Mouse (Mus musculus): Measurements from ENCODE around the gene Rpl37a. TPM values are rescaled to one million over a fixed set of nuclear protein-coding genes. Genes with fewer than 3 reads are reported as not detected.

The Rpl37a gene
- polyA plus RNA-seq, 1 experiment from 2014 or later: 1,367 TPM

DNA sequence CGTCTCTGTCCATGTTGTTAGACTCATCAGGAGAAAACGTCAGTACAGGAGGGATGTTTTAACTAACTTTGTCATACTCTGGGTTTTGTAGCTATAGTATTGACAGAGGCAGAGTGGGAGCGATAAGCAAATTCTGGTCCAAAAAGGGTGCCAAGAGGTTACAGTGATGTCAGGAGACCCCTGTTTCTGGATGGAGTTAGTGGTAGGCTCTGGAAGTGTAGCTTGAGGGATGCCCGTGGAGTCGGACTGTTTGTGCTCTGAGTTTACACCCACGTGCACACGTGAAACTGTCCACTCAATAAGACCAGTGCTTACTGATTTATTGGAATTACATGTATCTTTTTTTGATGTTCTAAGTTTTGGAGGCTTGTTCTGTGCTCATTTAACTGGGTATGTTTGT, 6.5 kb downstream of the Rpl37a start:
- no peak for ATAC-seq (ENCODE audit: low FRiP score, low read depth)
- Histone ChIP-seq H3K4me1 (peaks cover 13% of the 10 kb centered on the region), H3K4me3 (no peak overlapping the region), H3K27ac (replicated peaks) (no peak overlapping the region), H3K4me2 (replicated peaks) (no peak overlapping the region), H3K27me3 (no peaks in the 10 kb centered on the region), H3K9me3 (no peaks in the 10 kb centered on the region), H3K9ac (replicated peaks) (no peak overlapping the region), H3K36me3 (peaks cover 28% of the 10 kb centered on the region)
- WGBS: 92% methylated on average over 7 of the region's 7 CpGs

- no peak overlapping the region for H3K9ac ChIP-seq (replicated peaks)
- 0 out of 2 replicates have a peak, but pooled peaks have one; percentile 53 for ATAC-seq (ENCODE audit: low FRiP score, low read depth)
- H3K9me3 ChIP-seq: no peaks in the 10 kb centered on the region
- H3K27me3 ChIP-seq: no peaks in the 10 kb centered on the region
- WGBS: 24% methylated on average over 5 of the region's 5 CpGs
- no peak overlapping the region for H3K4me2 ChIP-seq (replicated peaks)
- H3K4me3 ChIP-seq: no peak overlapping the region
- H3K27ac ChIP-seq (replicated peaks): no peak overlapping the region
- H3K4me1 ChIP-seq: peaks cover 6% of the 10 kb centered on the region
- peaks cover 24% of the 10 kb centered on the region for H3K36me3 ChIP-seq
Observed at GRCm38 (mm10) chr1:72718846-72719245, 7.8 kb downstream of the Rpl37a start.

GRCm38 (mm10) chr1:72720115-72720725, 9.1 kb downstream of the Rpl37a start:
- H3K4me3 ChIP-seq: no peak overlapping the region
- ATAC-seq (ENCODE audit: low FRiP score, low read depth): peak; percentile 44; the same call in 1 of the 2 replicates
- H3K27me3 ChIP-seq: no peaks in the 10 kb centered on the region
- no peak overlapping the region for H3K27ac ChIP-seq (replicated peaks)
- H3K9me3 ChIP-seq: no peaks in the 10 kb centered on the region
- H3K4me2 ChIP-seq (replicated peaks): no peak overlapping the region
- peaks cover 10% of the 10 kb centered on the region for H3K36me3 ChIP-seq
- H3K4me1 ChIP-seq: peaks cover 6% of the 10 kb centered on the region
- H3K9ac ChIP-seq (replicated peaks): no peak overlapping the region
- WGBS: 55% methylated on average over 6 of the region's 6 CpGs

DNA sequence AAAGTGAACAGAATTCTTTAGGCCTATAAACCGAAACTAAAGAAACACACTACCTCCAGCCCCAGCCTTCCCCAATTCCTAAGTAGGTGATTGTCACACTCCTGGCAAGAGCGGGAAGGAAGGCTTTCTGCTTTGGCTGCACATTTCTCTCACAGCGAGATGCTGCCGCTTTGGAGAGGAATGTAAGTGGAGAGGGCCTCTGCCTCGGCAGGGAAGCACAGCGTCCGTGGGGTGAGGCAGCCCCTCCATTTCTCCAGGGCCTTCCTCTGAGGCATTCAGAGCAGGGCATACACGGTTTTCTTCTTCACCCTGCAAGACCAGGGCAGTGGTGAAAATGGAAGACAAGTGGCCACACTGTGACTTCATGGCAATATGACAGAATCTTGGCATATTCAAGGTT, 11.6 kb downstream of the Rpl37a start:
- Histone ChIP-seq H3K4me1 (peaks cover 6% of the 10 kb centered on the region), H3K4me2 (replicated peaks) (no peak overlapping the region), H3K4me3 (no peak overlapping the region), H3K9ac (replicated peaks) (no peak overlapping the region), H3K27ac (replicated peaks) (no peak overlapping the region), H3K9me3 (no peaks in the 10 kb centered on the region), H3K27me3 (no peaks in the 10 kb centered on the region), H3K36me3 (0 out of 2 replicates have a peak, but pooled peaks cover 4% of the 10 kb centered on the region)
- ATAC-seq (ENCODE audit: low FRiP score, low read depth): no peak
- 50% methylated on average over 8 of the region's 8 CpGs for WGBS

DNA sequence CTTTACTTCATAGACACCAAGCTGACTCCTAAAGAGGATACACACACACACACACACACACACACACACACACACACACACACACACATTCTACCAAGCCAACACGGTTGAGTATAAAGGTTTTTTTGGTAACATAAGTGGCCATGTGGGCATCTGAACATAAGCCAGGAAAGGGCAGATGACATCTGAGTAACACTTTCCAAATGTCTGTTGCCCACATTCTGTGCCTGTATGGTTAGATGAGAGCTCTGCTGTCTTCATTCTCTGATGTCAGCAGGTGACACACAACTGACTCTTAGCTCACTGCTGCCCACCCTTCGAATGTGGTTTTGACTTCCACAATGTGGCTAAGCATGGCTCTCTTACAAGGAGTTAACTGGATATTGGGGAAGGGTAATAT, 13.3 kb downstream of the Rpl37a start:
- 87% methylated on average over 2 of the region's 2 CpGs for WGBS
- peaks cover 6% of the 10 kb centered on the region for H3K4me1 ChIP-seq
- H3K4me2 ChIP-seq (replicated peaks): no peak overlapping the region
- H3K36me3 ChIP-seq: no peaks in the 10 kb centered on the region
- H3K9me3 ChIP-seq: no peaks in the 10 kb centered on the region
- no peak overlapping the region for H3K27ac ChIP-seq (replicated peaks)
- H3K27me3 ChIP-seq: no peaks in the 10 kb centered on the region
- H3K4me3 ChIP-seq: no peak overlapping the region
- no peak for ATAC-seq (ENCODE audit: low FRiP score, low read depth)
- no peak overlapping the region for H3K9ac ChIP-seq (replicated peaks)

DNA sequence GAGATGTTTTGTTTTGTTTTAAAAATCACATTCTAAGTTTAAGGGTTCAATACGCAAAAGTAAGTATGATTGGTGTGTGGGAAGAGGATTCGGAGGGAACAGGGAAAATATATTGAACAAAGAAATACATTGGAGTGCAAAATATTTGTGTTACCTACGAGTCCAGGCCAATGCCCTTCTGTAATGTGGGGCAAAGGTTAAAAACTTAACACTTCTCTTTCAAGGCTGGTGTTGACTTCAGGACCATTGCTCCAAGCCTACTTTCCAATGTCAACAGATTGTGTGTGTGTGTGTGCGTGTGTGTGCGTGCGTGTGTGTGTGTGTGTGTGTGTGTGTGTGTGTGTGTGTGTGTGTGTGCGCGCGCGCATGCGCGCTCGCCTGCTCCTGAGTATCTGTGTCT, 14.9 kb downstream of the Rpl37a start:
- Histone ChIP-seq H3K27ac (replicated peaks) (no peak overlapping the region), H3K9ac (replicated peaks) (no peak overlapping the region), H3K36me3 (no peaks in the 10 kb centered on the region), H3K9me3 (no peaks in the 10 kb centered on the region), H3K4me2 (replicated peaks) (no peak overlapping the region), H3K4me1 (no peaks in the 10 kb centered on the region; the same call in 1 of the 2 replicates), H3K4me3 (no peak overlapping the region), H3K27me3 (no peaks in the 10 kb centered on the region)
- no peak for ATAC-seq (ENCODE audit: low FRiP score, low read depth)
- 95% methylated on average over 12 of the region's 13 CpGs for WGBS

DNA sequence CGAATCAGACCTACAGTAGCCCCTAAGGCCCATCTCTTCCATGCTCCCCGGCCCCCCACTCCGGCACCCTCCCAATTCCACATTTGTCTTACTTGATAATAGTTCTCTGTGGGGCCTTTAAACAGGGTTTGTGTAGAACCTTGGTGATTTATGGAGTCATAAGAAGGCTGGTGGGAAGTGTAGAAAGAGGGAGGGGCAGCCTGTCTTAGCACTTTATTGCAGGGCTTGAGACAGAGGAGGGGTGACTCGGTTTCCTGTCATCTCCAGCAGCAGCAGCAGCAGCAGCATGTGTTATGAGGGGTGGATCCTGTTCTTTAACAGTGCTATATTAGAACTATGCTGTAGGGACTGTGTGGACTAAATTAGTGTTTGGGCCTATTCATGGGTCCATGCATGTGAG, 17.7 kb downstream of the Rpl37a start:
- Histone ChIP-seq H3K4me2 (replicated peaks) (no peak overlapping the region), H3K4me3 (no peak overlapping the region), H3K27ac (replicated peaks) (no peak overlapping the region), H3K27me3 (no peaks in the 10 kb centered on the region), H3K9ac (replicated peaks) (no peak overlapping the region), H3K9me3 (no peaks in the 10 kb centered on the region), H3K4me1 (no peaks in the 10 kb centered on the region; the same call in 1 of the 2 replicates), H3K36me3 (no peaks in the 10 kb centered on the region)
- WGBS: 97% methylated on average over 4 of the region's 4 CpGs
- no peak for ATAC-seq (ENCODE audit: low FRiP score, low read depth)

DNA sequence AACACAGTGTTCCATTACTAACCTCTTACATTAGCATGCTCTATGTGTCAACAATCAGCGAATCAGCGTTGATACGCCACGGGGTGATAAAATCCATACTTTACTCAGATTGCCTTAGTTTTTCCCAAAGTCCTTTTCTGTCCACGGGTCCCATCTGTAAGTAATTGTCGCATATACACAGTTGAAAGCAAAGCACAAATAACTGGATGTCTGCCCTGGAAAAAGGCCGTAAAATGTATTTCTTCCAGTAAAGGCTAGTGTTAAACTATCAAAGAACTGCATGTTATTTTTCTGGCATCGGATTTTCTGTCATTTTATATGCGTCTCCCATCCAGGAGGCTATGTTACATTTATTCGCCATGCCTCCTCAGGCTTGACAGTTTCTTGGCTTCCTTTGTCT, 19.0 kb downstream of the Rpl37a start:
- no peak overlapping the region for H3K27ac ChIP-seq (replicated peaks)
- H3K4me2 ChIP-seq (replicated peaks): no peak overlapping the region
- no peak overlapping the region for H3K9ac ChIP-seq (replicated peaks)
- H3K36me3 ChIP-seq: no peaks in the 10 kb centered on the region
- no peaks in the 10 kb centered on the region for H3K9me3 ChIP-seq
- H3K27me3 ChIP-seq: no peaks in the 10 kb centered on the region
- no peaks in the 10 kb centered on the region; the same call in 1 of the 2 replicates for H3K4me1 ChIP-seq
- no peak for ATAC-seq (ENCODE audit: low FRiP score, low read depth)
- WGBS: 79% methylated on average over 10 of the region's 10 CpGs
- H3K4me3 ChIP-seq: no peak overlapping the region

DNA sequence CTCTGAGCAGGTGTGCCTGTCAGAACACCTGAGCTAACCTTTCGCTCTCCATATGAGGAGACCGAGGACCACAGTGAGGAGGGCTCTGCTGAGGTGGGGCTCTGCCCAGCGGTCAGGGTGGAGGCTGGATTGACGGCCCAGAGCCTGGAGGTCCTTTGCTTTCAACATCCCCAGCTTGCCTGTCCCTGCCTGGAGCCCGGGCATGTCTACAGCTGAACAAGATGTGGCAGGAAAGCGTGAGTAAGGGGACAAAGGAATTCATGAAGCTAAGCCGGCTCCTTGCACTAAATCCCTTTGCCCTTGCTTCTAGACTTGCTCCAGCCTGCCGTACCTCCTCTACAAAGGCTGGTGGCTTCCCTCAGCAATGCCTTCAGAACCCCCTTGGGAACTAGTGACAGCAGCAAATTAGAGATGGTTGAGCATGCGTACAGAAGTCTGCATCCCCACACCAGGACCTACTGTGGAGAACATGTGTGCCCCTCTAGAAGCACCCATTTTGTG, 22.2 kb downstream of the Rpl37a start:
- no peak overlapping the region for H3K4me2 ChIP-seq (replicated peaks)
- H3K36me3 ChIP-seq: no peaks in the 10 kb centered on the region
- no peak overlapping the region for H3K9ac ChIP-seq (replicated peaks)
- H3K27me3 ChIP-seq: no peaks in the 10 kb centered on the region
- H3K9me3 ChIP-seq: no peaks in the 10 kb centered on the region
- WGBS: 74% methylated on average over 9 of the region's 9 CpGs
- H3K4me3 ChIP-seq: no peak overlapping the region
- no peak for ATAC-seq (ENCODE audit: low FRiP score, low read depth)
- H3K27ac ChIP-seq (replicated peaks): no peak overlapping the region
- H3K4me1 ChIP-seq: no peaks in the 10 kb centered on the region; the same call in 1 of the 2 replicates

GRCm38 (mm10) chr1:72736397-72737125, 25.5 kb downstream of the Rpl37a start:
- Histone ChIP-seq H3K27me3 (peaks cover 6% of the 10 kb centered on the region; the same call in 1 of the 2 replicates), H3K4me3 (no peak overlapping the region), H3K27ac (replicated peaks) (no peak overlapping the region), H3K4me1 (0 out of 2 replicates have a peak, but pooled peaks cover 7% of the 10 kb centered on the region), H3K36me3 (no peaks in the 10 kb centered on the region), H3K4me2 (replicated peaks) (no peak overlapping the region), H3K9ac (replicated peaks) (no peak overlapping the region), H3K9me3 (no peaks in the 10 kb centered on the region)
- no peak for ATAC-seq (ENCODE audit: low FRiP score, low read depth)
- 69% methylated on average over 13 of the region's 13 CpGs for WGBS

DNA sequence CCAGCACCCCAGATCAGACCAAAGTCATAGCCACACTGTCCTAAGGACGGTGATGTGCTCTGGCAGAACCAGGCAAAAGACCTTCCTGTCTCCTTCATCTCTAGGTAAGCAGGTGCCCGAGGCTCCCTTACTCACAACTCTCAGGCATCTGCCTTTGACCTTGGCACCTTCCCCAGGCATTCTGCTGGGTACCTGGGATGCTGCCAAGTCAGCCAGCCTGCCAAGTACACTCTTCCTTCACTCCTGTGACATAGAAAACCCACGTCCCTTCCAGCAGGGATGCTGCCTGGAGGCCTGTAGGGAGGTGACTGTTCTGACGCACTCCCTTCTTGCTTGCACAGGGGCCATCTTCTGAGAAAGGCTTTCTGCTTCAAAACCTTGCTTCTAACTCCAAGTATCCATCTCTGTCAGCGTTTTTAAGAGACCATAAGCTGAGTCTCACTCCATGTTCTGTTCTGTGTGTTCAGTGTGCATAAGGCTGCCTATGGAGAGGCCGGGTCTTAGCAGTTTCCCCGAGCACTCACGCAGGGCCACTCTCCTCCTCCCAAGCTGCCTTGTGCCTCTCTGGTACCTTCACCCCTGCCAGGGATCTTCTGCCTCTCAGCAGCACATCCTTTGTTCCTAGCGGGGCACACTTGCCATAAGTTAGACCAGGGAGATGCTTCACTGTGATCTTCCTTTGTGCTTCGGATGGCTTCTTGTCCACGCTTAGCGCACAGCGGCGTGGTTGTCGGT, 28.0 kb downstream of the Rpl37a start:
- no peak overlapping the region for H3K4me2 ChIP-seq (replicated peaks)
- H3K9me3 ChIP-seq: no peaks in the 10 kb centered on the region
- no peaks in the 10 kb centered on the region for H3K36me3 ChIP-seq
- no peak overlapping the region for H3K27ac ChIP-seq (replicated peaks)
- WGBS: 74% methylated on average over 15 of the region's 15 CpGs
- no peak overlapping the region for H3K4me3 ChIP-seq
- no peak overlapping the region for H3K9ac ChIP-seq (replicated peaks)
- peaks cover 6% of the 10 kb centered on the region; the same call in 1 of the 2 replicates for H3K27me3 ChIP-seq
- 0 out of 2 replicates have a peak, but pooled peaks cover 7% of the 10 kb centered on the region for H3K4me1 ChIP-seq
- no peak for ATAC-seq (ENCODE audit: low FRiP score, low read depth)

GRCm38 (mm10) chr1:72739681-72740063, 28.6 kb downstream of the Rpl37a start:
- Histone ChIP-seq H3K36me3 (no peaks in the 10 kb centered on the region), H3K4me2 (replicated peaks) (no peak overlapping the region), H3K4me1 (0 out of 2 replicates have a peak, but pooled peaks cover 7% of the 10 kb centered on the region), H3K4me3 (no peak overlapping the region), H3K27ac (replicated peaks) (no peak overlapping the region), H3K9me3 (no peaks in the 10 kb centered on the region), H3K9ac (replicated peaks) (no peak overlapping the region), H3K27me3 (peaks cover 6% of the 10 kb centered on the region; the same call in 1 of the 2 replicates)
- 0 out of 2 replicates have a peak, but pooled peaks have one; percentile 34 for ATAC-seq (ENCODE audit: low FRiP score, low read depth)
- 44% methylated on average over 10 of the region's 10 CpGs for WGBS

Data from midbrain, embryonic 12.5 days (tissue).